Mouse (Mus musculus) adrenal gland, adult 8-10 months (tissue): ENCODE measurements at regions not wholly inside any gene's neighbourhood (a gene's known extent, or its start where the extent isn't known, plus 50 kb on each side); places are given as distances from the start of the nearest gene placed in this dataset.

ENCODE experiments used
- DNase-seq: peaks from one replicate; pipeline ENCODE4 v3.0.0; 2022

GRCm38 (mm10) chr3:17795271-17796260 lies 152.6 kb upstream of the Cypt12 start:
- DNase-seq: no peak

DNA sequence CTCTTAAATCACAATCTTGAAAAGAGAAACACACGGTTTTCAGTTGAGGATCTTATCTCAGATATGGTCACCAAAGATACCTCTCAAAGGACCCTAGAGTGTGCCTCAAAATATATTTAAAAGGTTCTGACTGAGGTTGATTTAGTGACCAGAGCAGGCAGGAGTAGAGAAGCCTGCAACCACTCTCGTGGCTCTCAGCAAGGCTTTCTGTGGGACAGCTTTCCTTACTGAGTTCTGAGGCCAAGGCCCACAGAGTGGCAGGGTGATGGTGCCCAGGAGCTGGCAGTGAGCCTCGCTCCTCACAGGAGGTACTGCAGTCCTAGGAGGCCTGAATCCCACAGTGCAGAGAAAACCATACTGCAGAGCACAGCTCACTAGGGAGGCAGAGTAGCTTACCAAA lies 151.4 kb upstream of the Cypt12 start:
- no peak for DNase-seq

GRCm38 (mm10) chr3:17798399-17798798 lies 149.8 kb upstream of the Cypt12 start:
- no peak for DNase-seq

DNA sequence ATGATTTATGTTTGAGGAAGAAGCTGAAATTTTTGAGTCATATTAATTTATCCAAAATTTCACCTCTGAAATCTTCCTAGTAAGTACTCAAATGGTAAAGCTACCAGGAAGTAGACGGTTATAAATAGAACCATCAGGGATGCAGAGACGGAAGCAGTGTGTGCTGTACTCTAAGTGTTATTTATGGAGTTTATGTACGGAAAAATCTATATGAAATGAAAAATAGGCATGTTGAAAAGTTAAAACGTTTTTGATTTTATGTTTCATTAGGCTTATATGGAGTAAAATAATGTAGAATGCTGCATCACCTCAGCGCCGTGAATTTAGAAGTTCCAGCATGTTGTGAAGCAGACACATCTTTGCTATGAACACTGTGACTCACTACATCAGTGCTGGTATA lies 149.1 kb upstream of the Cypt12 start:
- DNase-seq: no peak

GRCm38 (mm10) chr3:17800810-17801209 lies 147.4 kb upstream of the Cypt12 start:
- DNase-seq: no peak

DNA sequence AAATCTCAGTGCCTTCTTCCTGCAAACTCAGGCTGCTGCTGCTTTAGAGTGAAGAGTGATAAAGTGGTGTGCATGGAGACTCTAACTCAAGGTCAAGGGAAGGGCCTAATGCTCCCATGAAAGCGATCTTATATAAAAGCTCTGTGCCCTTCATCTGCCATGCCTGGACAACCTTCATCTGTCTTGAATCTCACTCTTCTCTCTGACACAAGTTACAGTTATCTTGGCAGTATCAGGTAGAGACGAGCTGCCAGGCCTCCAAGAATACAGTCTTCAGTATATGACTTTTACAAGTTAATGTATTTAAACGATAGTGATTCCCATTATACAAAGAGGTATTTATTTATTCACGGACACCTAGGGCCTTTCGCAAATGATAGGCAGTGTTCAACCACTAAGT lies 146.7 kb upstream of the Cypt12 start:
- DNase-seq: no peak

GRCm38 (mm10) chr3:17805185-17805584 lies 143.0 kb upstream of the Cypt12 start:
- no peak for DNase-seq

DNA sequence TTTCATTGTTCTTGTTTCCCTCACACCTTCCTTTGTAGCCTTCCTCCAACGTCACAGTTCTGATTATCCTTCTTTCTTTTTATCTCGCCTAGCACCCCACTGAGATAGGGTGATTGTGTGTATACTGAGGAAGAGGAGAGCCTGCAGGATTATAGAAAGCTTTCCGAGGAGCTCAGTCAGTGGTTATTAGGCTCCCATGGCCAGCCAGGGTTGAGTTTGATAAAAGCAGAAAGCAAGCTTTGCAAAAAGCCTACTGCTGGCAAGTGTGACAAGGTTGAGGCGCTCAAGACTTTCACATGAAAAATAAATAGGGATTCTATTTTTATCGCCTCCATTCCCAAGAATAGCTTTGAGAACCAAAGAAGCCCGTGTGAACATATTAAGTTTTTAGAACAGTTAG lies 136.9 kb upstream of the Cypt12 start:
- DNase-seq: no peak

- no peak for DNase-seq
Measured at GRCm38 (mm10) chr3:17824201-17824600, 124.0 kb upstream of the Cypt12 start.

- DNase-seq: no peak
Measured at GRCm38 (mm10) chr3:17824662-17825061, 123.5 kb upstream of the Cypt12 start.

- DNase-seq: no peak
Measured at GRCm38 (mm10) chr3:17825254-17825890, 122.8 kb upstream of the Cypt12 start.

- peak; percentile 5 for DNase-seq
Measured at GRCm38 (mm10) chr3:17834706-17835105, 113.5 kb upstream of the Cypt12 start.

GRCm38 (mm10) chr3:17847609-17848008 lies 100.6 kb upstream of the Cypt12 start:
- DNase-seq: no peak

- DNase-seq: no peak
Measured at GRCm38 (mm10) chr3:17848181-17848580, 100.0 kb upstream of the Cypt12 start.

DNA sequence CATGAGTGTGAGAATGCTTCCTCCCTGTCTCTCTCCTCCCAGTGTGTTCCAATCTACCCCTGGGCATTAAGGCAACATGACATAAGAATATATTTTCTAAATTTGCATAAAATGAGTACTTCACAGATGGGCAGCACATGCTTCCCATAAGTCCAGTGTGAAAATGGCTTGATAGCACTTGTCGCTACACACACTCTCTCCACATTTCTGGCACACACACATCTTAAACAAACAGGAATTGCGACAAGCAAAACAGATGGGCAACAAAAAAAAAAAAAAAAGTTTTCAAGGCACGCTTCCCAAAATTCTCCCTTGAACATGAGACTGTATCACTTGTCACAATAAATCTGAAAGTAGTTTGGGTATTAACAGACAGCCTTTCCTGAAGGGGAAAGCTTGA lies 85.8 kb upstream of the Cypt12 start:
- no peak for DNase-seq

DNA sequence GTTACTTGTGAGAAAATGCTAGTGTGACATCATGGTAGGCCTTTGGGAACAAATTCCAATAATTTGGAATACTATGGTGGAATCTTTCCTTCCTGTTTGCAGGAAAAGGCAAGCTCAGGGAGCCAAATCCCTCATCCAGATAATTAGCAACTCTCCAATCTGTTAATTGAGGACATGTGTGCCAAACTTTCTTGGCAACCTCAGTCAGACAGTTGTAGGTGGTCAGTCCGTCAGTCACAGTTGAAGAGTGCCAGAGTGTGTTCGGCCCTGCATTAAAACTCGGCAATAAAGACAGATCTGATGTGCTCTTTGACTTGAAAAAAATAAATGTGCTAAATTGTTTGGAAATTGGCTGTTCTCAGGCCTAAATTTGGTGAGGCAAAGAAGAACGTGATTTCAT lies 83.1 kb upstream of the Cypt12 start:
- no peak for DNase-seq

- no peak for DNase-seq
Measured at GRCm38 (mm10) chr3:17870895-17871482, 77.2 kb upstream of the Cypt12 start.

- DNase-seq: no peak
Measured at GRCm38 (mm10) chr3:17895869-17896268, 52.3 kb upstream of the Cypt12 start.

- no peak for DNase-seq
Measured at GRCm38 (mm10) chr3:17896756-17897155, 51.5 kb upstream of the Cypt12 start.
